Mouse (Mus musculus): ENCODE data around the gene Tomm34. TPM values are rescaled to one million over a fixed set of nuclear protein-coding genes. Genes with fewer than 3 reads are reported as not detected.

Gene Tomm34
- polyA plus RNA-seq, 1 experiment: 36.0 TPM

GRCm38 (mm10) chr2:164040949-164041348 lies 30.0 kb downstream of the Tomm34 start:
- TF ChIP-seq CTCF (IDR thresholded peaks at IDR 0.05; ENCODE audit: borderline replicate concordance, extremely low read depth, insufficient read depth, insufficient read length) (no peak), POLR2A (IDR thresholded peaks at IDR 0.05; ENCODE audit: borderline replicate concordance, extremely low read depth, insufficient read depth, insufficient read length, poor library complexity, severe bottlenecking) (no peak)

GRCm38 (mm10) chr2:164038407-164039028 lies 32.5 kb downstream of the Tomm34 start:
- no peak for DNase-seq (ENCODE audit: low read depth)
- TF ChIP-seq POLR2A (IDR thresholded peaks at IDR 0.05; ENCODE audit: borderline replicate concordance, extremely low read depth, insufficient read depth, insufficient read length, poor library complexity, severe bottlenecking) (no peak), CTCF (IDR thresholded peaks at IDR 0.05; ENCODE audit: borderline replicate concordance, extremely low read depth, insufficient read depth, insufficient read length) (no peak)

More at GRCm38 (mm10) chr2:164040949-164041348, 30.0 kb downstream of the Tomm34 start:
- no peak for DNase-seq (ENCODE audit: low read depth)

GRCm38 (mm10) chr2:164036520-164037019 lies 34.4 kb downstream of the Tomm34 start:
- TF ChIP-seq CTCF (IDR thresholded peaks at IDR 0.05; ENCODE audit: borderline replicate concordance, extremely low read depth, insufficient read depth, insufficient read length): peak; percentile 19; the same call in 1 of the 2 replicates
- no peak for TF ChIP-seq POLR2A (IDR thresholded peaks at IDR 0.05; ENCODE audit: borderline replicate concordance, extremely low read depth, insufficient read depth, insufficient read length, poor library complexity, severe bottlenecking)
- DNase-seq (ENCODE audit: low read depth): peak; percentile 15

- no peak for TF ChIP-seq POLR2A (IDR thresholded peaks at IDR 0.05; ENCODE audit: borderline replicate concordance, extremely low read depth, insufficient read depth, insufficient read length, poor library complexity, severe bottlenecking)
- TF ChIP-seq CTCF (IDR thresholded peaks at IDR 0.05; ENCODE audit: borderline replicate concordance, extremely low read depth, insufficient read depth, insufficient read length): no peak
- no peak for DNase-seq (ENCODE audit: low read depth)
These were observed 38.0 kb downstream of the Tomm34 start for GRCm38 (mm10) chr2:164032973-164033372.

GRCm38 (mm10) chr2:164031147-164031546 lies 39.8 kb downstream of the Tomm34 start:
- DNase-seq (ENCODE audit: low read depth): no peak
- TF ChIP-seq POLR2A (IDR thresholded peaks at IDR 0.05; ENCODE audit: borderline replicate concordance, extremely low read depth, insufficient read depth, insufficient read length, poor library complexity, severe bottlenecking) (no peak), CTCF (IDR thresholded peaks at IDR 0.05; ENCODE audit: borderline replicate concordance, extremely low read depth, insufficient read depth, insufficient read length) (no peak)

- TF ChIP-seq CTCF (IDR thresholded peaks at IDR 0.05; ENCODE audit: borderline replicate concordance, extremely low read depth, insufficient read depth, insufficient read length) (no peak), POLR2A (IDR thresholded peaks at IDR 0.05; ENCODE audit: borderline replicate concordance, extremely low read depth, insufficient read depth, insufficient read length, poor library complexity, severe bottlenecking) (no peak)
- DNase-seq (ENCODE audit: low read depth): no peak
These were observed 45.8 kb downstream of the Tomm34 start, which contains the start of gene Pabpc1l for GRCm38 (mm10) chr2:164025150-164025549. Pabpc1l (plus strand) TSS chr2:164025450.

GRCm38 (mm10) chr2:164022104-164022503 lies 48.9 kb downstream of the Tomm34 start:
- DNase-seq (ENCODE audit: low read depth): no peak
- TF ChIP-seq POLR2A (IDR thresholded peaks at IDR 0.05; ENCODE audit: borderline replicate concordance, extremely low read depth, insufficient read depth, insufficient read length, poor library complexity, severe bottlenecking) (no peak), CTCF (IDR thresholded peaks at IDR 0.05; ENCODE audit: borderline replicate concordance, extremely low read depth, insufficient read depth, insufficient read length) (no peak)

- TF ChIP-seq POLR2A (IDR thresholded peaks at IDR 0.05; ENCODE audit: borderline replicate concordance, extremely low read depth, insufficient read depth, insufficient read length, poor library complexity, severe bottlenecking) (no peak), CTCF (IDR thresholded peaks at IDR 0.05; ENCODE audit: borderline replicate concordance, extremely low read depth, insufficient read depth, insufficient read length) (no peak)
These were observed 51.0 kb downstream of the Tomm34 start for GRCm38 (mm10) chr2:164019943-164020342.

GRCm38 (mm10) chr2:164018910-164019309 lies 52.1 kb downstream of the Tomm34 start:
- TF ChIP-seq POLR2A (IDR thresholded peaks at IDR 0.05; ENCODE audit: borderline replicate concordance, extremely low read depth, insufficient read depth, insufficient read length, poor library complexity, severe bottlenecking) (no peak), CTCF (IDR thresholded peaks at IDR 0.05; ENCODE audit: borderline replicate concordance, extremely low read depth, insufficient read depth, insufficient read length) (no peak)
- DNase-seq (ENCODE audit: low read depth): no peak

More at GRCm38 (mm10) chr2:164019943-164020342, 51.0 kb downstream of the Tomm34 start:
- DNase-seq (ENCODE audit: low read depth): no peak

- no peak for TF ChIP-seq CTCF (IDR thresholded peaks at IDR 0.05; ENCODE audit: borderline replicate concordance, extremely low read depth, insufficient read depth, insufficient read length)
- no peak for TF ChIP-seq POLR2A (IDR thresholded peaks at IDR 0.05; ENCODE audit: borderline replicate concordance, extremely low read depth, insufficient read depth, insufficient read length, poor library complexity, severe bottlenecking)
- DNase-seq (ENCODE audit: low read depth): no peak
These were observed 55.7 kb downstream of the Tomm34 start for GRCm38 (mm10) chr2:164015304-164015703.

- no peak for DNase-seq (ENCODE audit: low read depth)
These were observed 60.0 kb downstream of the Tomm34 start for GRCm38 (mm10) chr2:164010944-164011343.

GRCm38 (mm10) chr2:164010496-164010895 lies 60.5 kb downstream of the Tomm34 start:
- no peak for DNase-seq (ENCODE audit: low read depth)
- TF ChIP-seq POLR2A (IDR thresholded peaks at IDR 0.05; ENCODE audit: borderline replicate concordance, extremely low read depth, insufficient read depth, insufficient read length, poor library complexity, severe bottlenecking) (no peak), CTCF (IDR thresholded peaks at IDR 0.05; ENCODE audit: borderline replicate concordance, extremely low read depth, insufficient read depth, insufficient read length) (no peak)

More at GRCm38 (mm10) chr2:164010944-164011343, 60.0 kb downstream of the Tomm34 start:
- TF ChIP-seq CTCF (IDR thresholded peaks at IDR 0.05; ENCODE audit: borderline replicate concordance, extremely low read depth, insufficient read depth, insufficient read length) (no peak), POLR2A (IDR thresholded peaks at IDR 0.05; ENCODE audit: borderline replicate concordance, extremely low read depth, insufficient read depth, insufficient read length, poor library complexity, severe bottlenecking) (no peak)
